Mouse (Mus musculus) intestine, embryonic 14.5 days (tissue): Measurements from ENCODE around the gene Cog6. TPM values are rescaled to one million over a fixed set of nuclear protein-coding genes. Genes with fewer than 3 reads are reported as not detected.
A peak's percentile ranks its signal among the peaks of the same experiment; 100 is the strongest.

Experiments used
- ATAC-seq: fragments of 200-750 bp; cut with Nextera tagmentation; replicated peaks from 2 replicates; pipeline ENCODE4 v1.8.0; 2017; ENCODE audit warnings: low read depth, moderate number of reproducible peaks, moderate TSS enrichment, moderate library complexity; ENCODE audit not compliant: low FRiP score, low TSS enrichment
- DNase-seq: peaks from one replicate; pipeline ENCODE4 v3.0.0-alpha.2; 2018; ENCODE audit warnings: low spot score
- H3K27ac ChIP-seq: fragments of 300-500 bp; sonication (generic); 2 replicates; pipeline ENCODE4 v1.5.1; 2014; ENCODE audit warnings: low read depth, mild to moderate bottlenecking, control low read depth
- H3K27me3 ChIP-seq: fragments of 300-500 bp; sonication (generic); replicated peaks from 2 replicates; pipeline ENCODE4 v1.6.1; 2014; ENCODE audit warnings: low read length, control low read depth; ENCODE audit not compliant: control insufficient read depth, insufficient read depth
- H3K36me3 ChIP-seq: fragments of 300-500 bp; sonication (generic); 2 replicates; pipeline ENCODE4 v1.6.1; 2014; ENCODE audit warnings: low read length, control low read depth; ENCODE audit not compliant: control insufficient read depth, insufficient read depth
- H3K4me1 ChIP-seq: fragments of 300-500 bp; sonication (generic); replicated peaks from 2 replicates; pipeline ENCODE4 v1.6.1; 2014; ENCODE audit warnings: low read length, control low read depth, mixed read lengths; ENCODE audit not compliant: control insufficient read depth, insufficient read depth
- H3K4me2 ChIP-seq: fragments of 300-500 bp; sonication (generic); 2 replicates; pipeline ENCODE4 v1.6.1; 2014; ENCODE audit warnings: low read length
- H3K4me3 ChIP-seq: fragments of 300-500 bp; sonication (generic); 2 replicates; pipeline ENCODE4 v1.5.1; 2014; ENCODE audit warnings: low read depth, low read length, control low read depth, mixed read lengths
- H3K9ac ChIP-seq: fragments of 300-500 bp; sonication (generic); 2 replicates; pipeline ENCODE4 v1.6.1; 2014; ENCODE audit warnings: mild to moderate bottlenecking, low read length
- H3K9me3 ChIP-seq: fragments of 300-500 bp; sonication (generic); 2 replicates; pipeline ENCODE4 v1.6.1; 2016; ENCODE audit warnings: low read length, control low read depth; ENCODE audit not compliant: control insufficient read depth
- WGBS: fragments of 180-500 bp; shearing (Covaris S2); extraction: QIAGEN DNeasy Blood & Tissue Kit; methylation state at CpG from one replicate; pipeline ENCODE4 v1.1.7; 2014; 5-methylcytosine and 5-hydroxymethylcytosine counted together
- polyA plus RNA-seq: library from polyadenylated mRNA; unstranded; fragments of >200 nt; fragmentation: Nextera tagmentation; extraction: Ambion mirVana; gene quantifications from 2 replicates; pipeline ENCODE4 v1.2.1, GENCODE M21; 2014

The Cog6 gene
- polyA plus RNA-seq, 1 experiment from 2014 or later, result 40.0 TPM

- no peaks in the 10 kb centered on the region for H3K36me3 ChIP-seq
- ATAC-seq (no peak), DNase-seq (no peak)
- no peak overlapping the region for H3K9ac ChIP-seq
- WGBS, result 83% methylated on average over 8 of the region's 8 CpGs
- no peaks in the 10 kb centered on the region for H3K9me3 ChIP-seq
- no peak overlapping the region for H3K4me2 ChIP-seq
- no peak overlapping the region for H3K4me3 ChIP-seq
- peaks cover 6% of the 10 kb centered on the region; the same call in 1 of the 2 replicates for H3K4me1 ChIP-seq
- no peak overlapping the region for H3K27ac ChIP-seq
- peaks cover 17% of the 10 kb centered on the region; the same call in 1 of the 2 replicates for H3K27me3 ChIP-seq
Measured at GRCm38 (mm10) chr3:53039746-53040145, 22.7 kb upstream of the Cog6 start.

- H3K9me3 ChIP-seq, result no peaks in the 10 kb centered on the region
- no peak overlapping the region for H3K9ac ChIP-seq
- no peak overlapping the region for H3K27ac ChIP-seq
- DNase-seq, result no peak
- ATAC-seq, result no peak
- H3K4me3 ChIP-seq, result no peak overlapping the region
- H3K36me3 ChIP-seq, result no peaks in the 10 kb centered on the region
- H3K4me2 ChIP-seq, result no peak overlapping the region
- H3K4me1 ChIP-seq, result peaks cover 4% of the 10 kb centered on the region; the same call in 1 of the 2 replicates
- WGBS, result 71% methylated on average over 5 of the region's 5 CpGs
- H3K27me3 ChIP-seq, result peaks cover 17% of the 10 kb centered on the region; the same call in 1 of the 2 replicates
Measured at GRCm38 (mm10) chr3:53038913-53039312, 21.9 kb upstream of the Cog6 start.

- H3K4me3 ChIP-seq, result no peak overlapping the region
- ATAC-seq, result no peak
- no peak overlapping the region for H3K9ac ChIP-seq
- H3K27ac ChIP-seq, result no peak overlapping the region
- H3K9me3 ChIP-seq, result no peaks in the 10 kb centered on the region
- no peak for DNase-seq
- H3K4me1 ChIP-seq, result no peaks in the 10 kb centered on the region
- 86% methylated on average over 7 of the region's 7 CpGs for whole genome bisulfite sequencing
- no peaks in the 10 kb centered on the region for H3K36me3 ChIP-seq
- H3K27me3 ChIP-seq, result 0 out of 2 replicates have a peak, but pooled peaks cover 9% of the 10 kb centered on the region
- H3K4me2 ChIP-seq, result no peak overlapping the region
Measured at GRCm38 (mm10) chr3:53036941-53037340, 19.9 kb upstream of the Cog6 start.

DNA sequence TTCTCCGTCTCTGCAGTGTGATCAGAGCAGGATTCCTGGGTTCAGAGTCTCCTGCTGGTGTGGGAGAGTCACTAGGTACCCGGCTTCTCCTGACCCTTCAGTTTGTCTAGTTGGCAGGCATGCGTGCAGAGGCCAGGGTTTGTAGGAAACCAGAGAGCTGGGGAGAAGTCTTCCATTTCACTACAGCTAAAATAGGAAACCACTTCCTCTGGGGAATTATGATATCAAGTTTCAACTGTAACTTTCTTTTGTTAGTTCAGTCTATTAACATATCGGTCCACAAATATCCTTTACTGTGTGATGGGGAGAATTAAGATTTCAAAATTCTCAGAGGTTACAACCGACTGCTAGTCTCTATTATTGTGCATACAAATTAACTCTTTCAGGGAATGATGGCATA is 19.0 kb upstream of the Cog6 start:
- no peak for DNase-seq
- WGBS, result 75% methylated on average over 5 of the region's 5 CpGs
- no peak for ATAC-seq
- Histone ChIP-seq H3K9ac (no peak overlapping the region), H3K27me3 (0 out of 2 replicates have a peak, but pooled peaks cover 9% of the 10 kb centered on the region), H3K4me1 (no peaks in the 10 kb centered on the region), H3K9me3 (no peaks in the 10 kb centered on the region), H3K4me2 (no peak overlapping the region), H3K27ac (no peak overlapping the region), H3K4me3 (no peak overlapping the region), H3K36me3 (no peaks in the 10 kb centered on the region)

GRCm38 (mm10) chr3:53033448-53033847 is 16.4 kb upstream of the Cog6 start:
- 25% methylated on average over 3 of the region's 3 CpGs for WGBS

GRCm38 (mm10) chr3:53032432-53032831 is 15.4 kb upstream of the Cog6 start:
- Histone ChIP-seq H3K4me3 (no peak overlapping the region), H3K4me1 (no peaks in the 10 kb centered on the region), H3K9ac (no peak overlapping the region), H3K4me2 (no peak overlapping the region), H3K9me3 (no peaks in the 10 kb centered on the region), H3K27ac (no peak overlapping the region), H3K27me3 (no peaks in the 10 kb centered on the region), H3K36me3 (no peaks in the 10 kb centered on the region)
- DNase-seq, result no peak
- no peak for ATAC-seq
- 51% methylated on average over 5 of the region's 5 CpGs for WGBS

More at GRCm38 (mm10) chr3:53033448-53033847, 16.4 kb upstream of the Cog6 start:
- H3K9ac ChIP-seq, result no peak overlapping the region
- no peak overlapping the region for H3K4me2 ChIP-seq
- DNase-seq (no peak), ATAC-seq (no peak)
- H3K36me3 ChIP-seq, result no peaks in the 10 kb centered on the region
- no peaks in the 10 kb centered on the region for H3K9me3 ChIP-seq
- no peaks in the 10 kb centered on the region for H3K4me1 ChIP-seq
- 0 out of 2 replicates have a peak, but pooled peaks cover 3% of the 10 kb centered on the region for H3K27me3 ChIP-seq
- H3K4me3 ChIP-seq, result no peak overlapping the region
- H3K27ac ChIP-seq, result no peak overlapping the region

DNA sequence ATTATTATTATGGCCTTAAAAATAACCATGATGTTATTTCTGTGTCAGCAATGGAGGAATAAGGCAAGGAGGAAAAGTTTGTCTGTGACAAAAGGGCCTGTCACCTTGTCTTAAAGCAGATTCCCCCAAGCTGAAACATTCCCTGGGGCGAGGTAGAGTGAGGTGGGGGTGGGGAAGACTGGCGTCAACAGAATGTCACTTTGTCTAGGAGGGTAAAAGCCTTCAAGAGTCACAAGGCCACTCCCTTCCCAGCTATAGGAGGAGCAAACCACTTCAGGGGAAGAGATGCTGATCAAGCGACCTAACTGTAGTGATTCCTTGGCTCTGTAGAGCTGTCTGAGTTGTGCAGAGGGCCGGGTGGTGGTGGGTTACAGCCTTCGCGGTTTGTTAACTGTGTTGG is 14.5 kb upstream of the Cog6 start:
- Histone ChIP-seq H3K36me3 (no peaks in the 10 kb centered on the region), H3K9me3 (no peaks in the 10 kb centered on the region), H3K4me1 (no peaks in the 10 kb centered on the region), H3K4me2 (no peak overlapping the region), H3K27ac (no peak overlapping the region), H3K9ac (no peak overlapping the region), H3K27me3 (no peaks in the 10 kb centered on the region), H3K4me3 (no peak overlapping the region)
- DNase-seq (no peak), ATAC-seq (no peak)
- whole genome bisulfite sequencing, result 43% methylated on average over 6 of the region's 6 CpGs

- Histone ChIP-seq H3K4me2 (no peak overlapping the region), H3K27me3 (no peaks in the 10 kb centered on the region), H3K36me3 (no peaks in the 10 kb centered on the region), H3K4me1 (no peaks in the 10 kb centered on the region), H3K27ac (no peak overlapping the region), H3K9me3 (no peaks in the 10 kb centered on the region), H3K4me3 (no peak overlapping the region), H3K9ac (no peak overlapping the region)
- no peak for ATAC-seq
- WGBS, result 21% methylated on average over 7 of the region's 7 CpGs
- peak; percentile 85 for DNase-seq
Measured at GRCm38 (mm10) chr3:53029046-53029445, 12.0 kb upstream of the Cog6 start.

- H3K27ac ChIP-seq, result no peak overlapping the region
- WGBS, result 79% methylated on average over 4 of the region's 4 CpGs
- H3K9me3 ChIP-seq, result no peaks in the 10 kb centered on the region
- no peak for DNase-seq
- H3K27me3 ChIP-seq, result no peaks in the 10 kb centered on the region
- H3K4me1 ChIP-seq, result no peaks in the 10 kb centered on the region
- ATAC-seq, result no peak
- H3K9ac ChIP-seq, result no peak overlapping the region
- no peaks in the 10 kb centered on the region for H3K36me3 ChIP-seq
- no peak overlapping the region for H3K4me3 ChIP-seq
- no peak overlapping the region for H3K4me2 ChIP-seq
Measured at GRCm38 (mm10) chr3:53027333-53027732, 10.3 kb upstream of the Cog6 start.
